Comparison of ENCODE assay signal across 12 mouse cellular contexts in the genomic region with DNA sequence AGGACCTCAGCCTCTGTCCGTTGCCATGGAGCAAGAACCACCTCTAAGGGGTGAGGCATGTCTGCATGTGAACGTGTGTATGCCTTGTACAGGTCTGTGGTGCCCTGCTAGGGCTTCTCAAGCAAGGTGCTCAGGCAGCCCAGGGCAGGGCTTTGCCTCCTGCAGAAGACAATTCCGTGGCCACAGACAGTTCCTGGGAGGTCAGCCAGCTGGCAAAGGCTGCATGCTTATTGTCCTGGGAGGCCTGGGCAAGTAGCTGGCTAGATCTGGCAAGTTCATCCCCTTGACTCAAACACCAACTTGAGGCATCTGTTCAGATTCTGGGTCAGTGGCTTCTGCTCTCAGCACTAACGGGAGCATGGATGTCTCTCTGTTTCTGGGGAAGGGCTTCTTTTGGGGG. TPM values are rescaled to one million over a fixed set of nuclear protein-coding genes. Genes with fewer than 3 reads are reported as not detected.
DNase-seq lines count a peak whose midpoint lies in the region; ATAC-seq and TF ChIP-seq lines count a peak whose summit lies in the region.
"Had no signal": no experiment of that assay in that cellular context is flagged by ENCODE, and none has a peak within 500 bp of the region (broad histone marks: within the 10 kb centered on the region; RNA-seq: fewer than 3 reads in every experiment).

No protein-coding gene starts in this region.

- peak; percentile 72 for DNase-seq in gastrocnemius, adult 2 months
- no peak for DNase-seq in gastrocnemius, adult 8-10 months (ENCODE audit: low spot score in 2 of 2)
- DNase-seq in midbrain, embryonic 11.5 days (ENCODE audit: low spot score, missing footprints): no peak
- peak; percentile 95 for DNase-seq in cerebellum, adult 9-10 months
- peak; percentile 92 for DNase-seq in kidney, adult 9 months
- no peak for DNase-seq in layer of hippocampus, adult 18-20 months (ENCODE audit: low spot score in 2 of 2)
- no peak for DNase-seq in layer of hippocampus, postnatal 14 days (ENCODE audit: low spot score in 2 of 2)
- DNase-seq: thymus, adult 18-20 months had no signal

- no peak overlapping the region for H3K4me2 ChIP-seq in midbrain, embryonic 16.5 days (ENCODE audit: low read length)
- H3K4me2 ChIP-seq in midbrain, embryonic 11.5 days: no peak overlapping the region
- H3K4me2 ChIP-seq: midbrain, embryonic 15.5 days had no signal

- TF ChIP-seq CTCF in gastrocnemius, adult 2 months (IDR thresholded peaks at IDR 0.05): no peak

- intact Hi-C loops in gastrocnemius, adult 2 months (cut with DNase I): no loop called here

- no peaks in the 10 kb centered on the region for H3K9me3 ChIP-seq in midbrain, embryonic 16.5 days (replicated peaks; ENCODE audit: control insufficient read depth, low read length, poor library complexity, severe bottlenecking)
- no peaks in the 10 kb centered on the region for H3K9me3 ChIP-seq in midbrain, embryonic 11.5 days (ENCODE audit: control insufficient read depth, low read length)
- H3K9me3 ChIP-seq: midbrain, embryonic 15.5 days had no signal

- 0 out of 2 replicates have a peak overlapping the region, but pooled peaks have one; percentile 3 for H3K4me3 ChIP-seq in gastrocnemius, adult 2 months
- no peak overlapping the region for H3K4me3 ChIP-seq in midbrain, embryonic 16.5 days (ENCODE audit: low read depth, low read length)
- H3K4me3 ChIP-seq in midbrain, embryonic 11.5 days (ENCODE audit: low read depth, low read length): no peak overlapping the region
- H3K4me3 ChIP-seq: midbrain, embryonic 15.5 days had no signal

- no peak for ATAC-seq in midbrain, embryonic 16.5 days
- ATAC-seq in midbrain, embryonic 11.5 days (ENCODE audit: low FRiP score): no peak
- ATAC-seq: midbrain, embryonic 15.5 days had no signal

- 60% methylated on average over 4 of the region's 4 CpGs for WGBS in midbrain, embryonic 16.5 days
- WGBS in midbrain, embryonic 11.5 days: 73% methylated on average over 4 of the region's 4 CpGs

- H3K4me1 ChIP-seq in midbrain, embryonic 16.5 days (ENCODE audit: control insufficient read depth, insufficient read depth, low read length): peaks cover 18% of the 10 kb centered on the region
- H3K4me1 ChIP-seq in midbrain, embryonic 11.5 days (ENCODE audit: control insufficient read depth, insufficient read depth, low read length): peaks cover 13% of the 10 kb centered on the region

- peak overlapping the region; percentile 80 for H3K27ac ChIP-seq in gastrocnemius, adult 2 months
- no peak overlapping the region for H3K27ac ChIP-seq in midbrain, embryonic 16.5 days (ENCODE audit: low read length)
- no peak overlapping the region for H3K27ac ChIP-seq in midbrain, embryonic 11.5 days (ENCODE audit: low read depth, low read length)
- H3K27ac ChIP-seq: kidney, postnatal 0 days; liver, embryonic 14.5 days; midbrain, embryonic 15.5 days had no signal

- H3K9ac ChIP-seq in midbrain, embryonic 16.5 days (ENCODE audit: low read depth, low read length): 0 out of 2 replicates have a peak overlapping the region, but pooled peaks have one; percentile 20
- H3K9ac ChIP-seq in midbrain, embryonic 11.5 days (ENCODE audit: low read length): no peak overlapping the region
- H3K9ac ChIP-seq: liver, embryonic 14.5 days; midbrain, embryonic 15.5 days had no signal

- H3K36me3 ChIP-seq in midbrain, embryonic 16.5 days (ENCODE audit: control insufficient read depth, insufficient read depth, low read length): peaks cover 24% of the 10 kb centered on the region
- no peaks in the 10 kb centered on the region; the same call in 1 of the 2 replicates for H3K36me3 ChIP-seq in midbrain, embryonic 11.5 days (ENCODE audit: control insufficient read depth, insufficient read depth, low read length)

- no peaks in the 10 kb centered on the region for H3K27me3 ChIP-seq in midbrain, embryonic 16.5 days (ENCODE audit: control insufficient read depth, insufficient read depth, low read depth, low read length)
- H3K27me3 ChIP-seq in midbrain, embryonic 11.5 days (ENCODE audit: control insufficient read depth, insufficient read depth, low read length): no peaks in the 10 kb centered on the region
- H3K27me3 ChIP-seq: midbrain, embryonic 15.5 days had no signal

RNA-seq across cellular contexts. Expression of a gene that starts 35.3 kb away (rescaled TPM):
- 10 to 100 TPM; 57.5 to 97.5 TPM for total RNA-seq in gastrocnemius, adult 2 months (2021)
- total RNA-seq in gastrocnemius, adult 8-10 months (2022): 10 to 100 TPM; 43.3 to 60.4 (median 52.8) TPM
- polyA plus RNA-seq in midbrain, embryonic 16.5 days (2015; fragmentation: Nextera tagmentation; extraction: Ambion mirVana): 112 and 125 TPM in 2 replicates
- polyA plus RNA-seq in midbrain, embryonic 11.5 days (2014; fragmentation: Nextera tagmentation; extraction: Ambion mirVana): 49.6 and 56.5 TPM in 2 replicates
- total RNA-seq in layer of hippocampus, adult 18-20 months (2021): 10 to 100 TPM; 65.3 to 69.4 TPM
- 100 to 1,000 TPM; 272 to 273 TPM for total RNA-seq in layer of hippocampus, postnatal 14 days (2021)

Comparison
In these comparisons a context has a peak if more than half of its experiments do, and no peak if none do; other contexts are left out.
1. DNase-seq: peak in gastrocnemius, adult 2 months (single experiment), cerebellum, adult 9-10 months (single experiment) and kidney, adult 9 months (single experiment); none in gastrocnemius, adult 8-10 months (0 of 2), midbrain, embryonic 11.5 days (single experiment), layer of hippocampus, adult 18-20 months (0 of 2) and layer of hippocampus, postnatal 14 days (0 of 2).